ENCODE assay signal across 24 mouse cellular contexts in the genomic region with DNA sequence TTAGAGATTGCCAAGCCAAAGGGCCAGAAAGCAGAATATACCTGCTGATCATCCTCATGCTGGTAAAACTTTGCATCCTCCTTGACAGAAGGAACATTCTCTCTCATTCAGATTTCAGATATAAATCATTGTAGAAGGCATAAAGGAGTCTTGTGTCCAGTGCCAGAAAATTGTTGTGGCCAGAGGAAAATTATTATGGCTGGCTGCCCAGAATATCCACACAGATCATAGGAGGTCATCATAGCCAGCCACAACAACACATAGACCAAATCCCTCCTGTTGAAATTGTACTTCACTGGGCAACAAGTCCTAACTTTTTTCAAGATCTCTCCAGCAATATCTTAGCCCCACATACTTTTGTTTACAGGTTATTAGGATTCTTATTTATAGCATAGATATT.
A peak's percentile ranks its signal among the peaks of the same experiment; 100 is the strongest.
DNase-seq lines count a peak whose midpoint lies in the region; ATAC-seq and TF ChIP-seq lines count a peak whose summit lies in the region.
"Had no signal": no experiment of that assay in that cellular context is flagged by ENCODE, and none has a peak within 500 bp of the region (broad histone marks: within the 10 kb centered on the region; RNA-seq: fewer than 3 reads in every experiment).

No protein-coding gene starts in this region.

- H3K9me3 ChIP-seq in lung, embryonic 14.5 days (ENCODE audit: low read depth, low read length) = no peaks in the 10 kb centered on the region
- H3K9me3 ChIP-seq in liver, embryonic 12.5 days (replicated peaks) = no peaks in the 10 kb centered on the region
- H3K9me3 ChIP-seq: embryonic facial prominence, embryonic 12.5 days; embryonic facial prominence, embryonic 15.5 days; hindbrain, embryonic 12.5 days; hindbrain, embryonic 15.5 days had no signal

- H3K4me3 ChIP-seq in lung, embryonic 14.5 days (ENCODE audit: low read depth, low read length) = no peak overlapping the region
- no peak overlapping the region for H3K4me3 ChIP-seq in liver, embryonic 12.5 days
- H3K4me3 ChIP-seq: embryonic facial prominence, embryonic 12.5 days; embryonic facial prominence, embryonic 15.5 days; gastrocnemius, adult 2 months; hindbrain, embryonic 12.5 days; hindbrain, embryonic 15.5 days had no signal

- no peak for TF ChIP-seq CTCF in lung, embryonic 14.5 days (IDR thresholded peaks at IDR 0.05; ENCODE audit: low read depth)

- no peaks in the 10 kb centered on the region for H3K4me1 ChIP-seq in lung, embryonic 14.5 days (ENCODE audit: insufficient read depth)
- no peaks in the 10 kb centered on the region for H3K4me1 ChIP-seq in liver, embryonic 12.5 days
- H3K4me1 ChIP-seq: embryonic facial prominence, embryonic 12.5 days; embryonic facial prominence, embryonic 15.5 days; hindbrain, embryonic 12.5 days; hindbrain, embryonic 15.5 days had no signal

- peak; percentile 8 for DNase-seq in adrenal gland, postnatal 14 days
- no peak for DNase-seq in adrenal gland, adult (ENCODE audit: inconsistent age in 2 of 2, low spot score in 1 of 2)
- DNase-seq in lung, embryonic 14.5 days = peak; percentile 13
- DNase-seq in lung, adult 18-20 months = no peak
- DNase-seq in adipocyte (ENCODE audit: low spot score) = peak; percentile 95
- DNase-seq: adrenal gland, postnatal 25 days; cerebellum, adult 18-20 months; cerebellum, adult 9-10 months; cerebellum, postnatal 25 days; forebrain, postnatal 0 days; gastrocnemius, adult 2 months; gastrocnemius, postnatal 14 days; kidney, adult 18-20 months had no signal

- H3K4me2 ChIP-seq in lung, embryonic 14.5 days = no peak overlapping the region
- no peak overlapping the region for H3K4me2 ChIP-seq in liver, embryonic 12.5 days
- H3K4me2 ChIP-seq: embryonic facial prominence, embryonic 12.5 days; embryonic facial prominence, embryonic 15.5 days; heart, embryonic 11.5 days; hindbrain, embryonic 12.5 days; hindbrain, embryonic 15.5 days had no signal

- ATAC-seq in lung, embryonic 14.5 days (ENCODE audit: insufficient read depth) = no peak
- ATAC-seq in liver, embryonic 12.5 days = no peak
- ATAC-seq: CD4-positive, CD25-positive, alpha-beta regulatory T cell, adult 4 months; forebrain, embryonic 14.5 days; forebrain, postnatal 0 days; inflammation-experienced regulatory T-cells, adult 6 months; intestine, embryonic 16.5 days; Patski had no signal

- H3K27ac ChIP-seq in lung, embryonic 14.5 days (ENCODE audit: low read depth) = no peak overlapping the region
- H3K27ac ChIP-seq in liver, embryonic 12.5 days = no peak overlapping the region
- H3K27ac ChIP-seq: embryonic facial prominence, embryonic 12.5 days; embryonic facial prominence, embryonic 15.5 days; gastrocnemius, adult 2 months; hindbrain, embryonic 12.5 days; hindbrain, embryonic 15.5 days had no signal

- no peaks in the 10 kb centered on the region for H3K27me3 ChIP-seq in lung, embryonic 14.5 days (ENCODE audit: insufficient read depth, low read length)
- no peaks in the 10 kb centered on the region for H3K27me3 ChIP-seq in liver, embryonic 12.5 days (replicated peaks)
- H3K27me3 ChIP-seq: embryonic facial prominence, embryonic 12.5 days; embryonic facial prominence, embryonic 15.5 days; hindbrain, embryonic 12.5 days; hindbrain, embryonic 15.5 days; Patski had no signal

- H3K9ac ChIP-seq in lung, embryonic 14.5 days = no peak overlapping the region
- no peak overlapping the region for H3K9ac ChIP-seq in liver, embryonic 12.5 days
- H3K9ac ChIP-seq: embryonic facial prominence, embryonic 12.5 days; embryonic facial prominence, embryonic 15.5 days; forebrain, postnatal 0 days; hindbrain, embryonic 12.5 days; hindbrain, embryonic 15.5 days had no signal

- no peaks in the 10 kb centered on the region for H3K36me3 ChIP-seq in lung, embryonic 14.5 days (ENCODE audit: insufficient read depth)
- no peaks in the 10 kb centered on the region for H3K36me3 ChIP-seq in liver, embryonic 12.5 days
- H3K36me3 ChIP-seq: embryonic facial prominence, embryonic 12.5 days; embryonic facial prominence, embryonic 15.5 days; hindbrain, embryonic 12.5 days; hindbrain, embryonic 15.5 days had no signal

Comparison
In these comparisons a context has a peak if more than half of its experiments do, and no peak if none do; other contexts are left out.
1. DNase-seq: peak in adrenal gland, postnatal 14 days (single experiment), lung, embryonic 14.5 days (single experiment) and adipocyte (single experiment); none in adrenal gland, adult (0 of 2) and lung, adult 18-20 months (0 of 2).